Mouse (Mus musculus) MEL (cell line): ENCODE results near the gene Gm20388. TPM values are rescaled to one million over a fixed set of nuclear protein-coding genes. Genes with fewer than 3 reads are reported as not detected.

Experiments used
- DNase-seq: peaks from one replicate; pipeline ENCODE4 v3.0.0; 2011; ENCODE audit warnings: low read depth, low spot score
- H3K27ac ChIP-seq: 2 replicates; pipeline ENCODE4 v1.5.1; 2012; ENCODE audit warnings: low read depth, mild to moderate bottlenecking, control low read depth, low read length, moderate library complexity; ENCODE audit not compliant: control insufficient read depth
- H3K27me3 ChIP-seq, 2 experiments: fragments of 150-350 bp in 1 of 2; sonication (generic) in 1 of 2; 2 replicates each; pipeline ENCODE4 v1.6.1; 2012; ENCODE audit warnings: low read length in 2 of 2, mild to moderate bottlenecking in 2 of 2, improper control_type of control experiment in 1 of 2, moderate library complexity in 1 of 2; ENCODE audit not compliant: insufficient read depth in 2 of 2, control insufficient read depth in 1 of 2
- H3K36me3 ChIP-seq, 2 experiments: 2 replicates each; pipeline ENCODE4 v1.6.1; 2012 to 2014; ENCODE audit warnings: low read length in 2 of 2, improper control_type of control experiment in 1 of 2, inconsistent platforms in 1 of 2, mild to moderate bottlenecking in 1 of 2; ENCODE audit not compliant: insufficient read depth in 2 of 2, control insufficient read depth in 1 of 2
- H3K4me1 ChIP-seq, 2 experiments: fragments of 150-350 bp in 1 of 2; sonication (generic) in 1 of 2; 2 replicates each; pipeline ENCODE4 v1.6.1; 2012; ENCODE audit warnings: low read length in 2 of 2, improper control_type of control experiment in 1 of 2, mild to moderate bottlenecking in 1 of 2; ENCODE audit not compliant: insufficient read depth in 2 of 2, control insufficient read depth in 1 of 2
- H3K4me3 ChIP-seq, 2 experiments: fragments of 150-350 bp in 1 of 2; sonication (generic) in 1 of 2; 2 replicates each; pipeline ENCODE4 v1.5.1; 2012; ENCODE audit warnings: low read depth in 2 of 2, low read length in 2 of 2, mild to moderate bottlenecking in 2 of 2, moderate library complexity in 2 of 2, control low read depth in 1 of 2, improper control_type of control experiment in 1 of 2; ENCODE audit not compliant: control insufficient read depth in 1 of 2, insufficient read depth in 1 of 2
- H3K79me2 ChIP-seq: 2 replicates; pipeline ENCODE4 v1.6.1; 2012; ENCODE audit warnings: mild to moderate bottlenecking, low read length, moderate library complexity; ENCODE audit not compliant: control insufficient read depth, poor library complexity, insufficient read depth
- H3K9ac ChIP-seq: 2 replicates; pipeline ENCODE4 v1.6.1; 2012; ENCODE audit warnings: low read depth, mild to moderate bottlenecking, control low read depth, low read length, moderate library complexity; ENCODE audit not compliant: control insufficient read depth, poor library complexity, severe bottlenecking
- H3K9me3 ChIP-seq: fragments of 150-350 bp; sonication (generic); replicated peaks from 2 replicates; pipeline ENCODE4 v1.6.1; 2012; ENCODE audit warnings: mild to moderate bottlenecking, low read length, improper control_type of control experiment, moderate library complexity; ENCODE audit not compliant: insufficient read depth
- CHD1 ChIP-seq: IDR thresholded peaks from 2 replicates; pipeline ENCODE4 v1.6.1; 2012; ENCODE audit warnings: low read depth, mild to moderate bottlenecking, inconsistent platforms, low read length, improper control_type of control experiment
- CHD2 ChIP-seq: IDR thresholded peaks from 2 replicates; pipeline ENCODE4 v1.6.1; 2011; ENCODE audit warnings: low read length, improper control_type of control experiment
- CTCF ChIP-seq, 3 experiments: IDR thresholded peaks in 2 of 3; conservative IDR thresholded peaks in 1 of 3; 2 replicates each; pipeline ENCODE4 v1.5.1; 2011 to 2012; ENCODE audit warnings: low read length in 3 of 3, low read depth in 2 of 3, mild to moderate bottlenecking in 2 of 3, improper control_type of control experiment in 1 of 3, inconsistent platforms in 1 of 3, mixed read lengths in 1 of 3, moderate library complexity in 1 of 3; ENCODE audit not compliant: control insufficient read depth in 1 of 3, insufficient read depth in 1 of 3, poor library complexity in 1 of 3, severe bottlenecking in 1 of 3
- E2F4 ChIP-seq: IDR thresholded peaks from 2 replicates; pipeline ENCODE4 v1.6.1; 2011; ENCODE audit warnings: low read depth, low read length, improper control_type of control experiment, borderline replicate concordance
- ELF1 ChIP-seq: IDR thresholded peaks from 2 replicates; pipeline ENCODE4 v1.6.1; 2014; ENCODE audit warnings: low read depth, mild to moderate bottlenecking, inconsistent platforms, low read length, improper control_type of control experiment, moderate library complexity
- ETS1 ChIP-seq: IDR thresholded peaks from 2 replicates; pipeline ENCODE4 v1.6.1; 2012; ENCODE audit warnings: low read depth, mild to moderate bottlenecking, inconsistent platforms, low read length, improper control_type of control experiment, moderate library complexity
- JUND ChIP-seq: IDR thresholded peaks from 2 replicates; pipeline ENCODE4 v1.6.1; 2011; ENCODE audit warnings: low read depth, mild to moderate bottlenecking, improper control_type of control experiment, low read length
- KAT2A ChIP-seq: conservative IDR thresholded peaks from 2 replicates; pipeline ENCODE4 v1.6.1; 2012; ENCODE audit warnings: low read depth, low read length, improper control_type of control experiment, inconsistent platforms
- MYB ChIP-seq: IDR thresholded peaks from 2 replicates; pipeline ENCODE4 v1.6.1; 2011; ENCODE audit warnings: mild to moderate bottlenecking, low read depth, low read length, improper control_type of control experiment
- MYC ChIP-seq: IDR thresholded peaks from 2 replicates; pipeline ENCODE4 v1.6.1; 2011; ENCODE audit warnings: low read depth, mild to moderate bottlenecking, low read length, improper control_type of control experiment, moderate library complexity
- NELFE ChIP-seq: IDR thresholded peaks from 2 replicates; pipeline ENCODE4 v1.6.1; 2011; ENCODE audit warnings: low read depth, low read length, improper control_type of control experiment
- NRF1 ChIP-seq: IDR thresholded peaks from 2 replicates; pipeline ENCODE4 v1.6.1; 2014; ENCODE audit warnings: low read depth, mild to moderate bottlenecking, inconsistent platforms, low read length, improper control_type of control experiment, moderate library complexity; ENCODE audit not compliant: poor library complexity, insufficient read depth, severe bottlenecking
- POLR2A ChIP-seq, 2 experiments: IDR thresholded peaks; 2 replicates each; pipeline ENCODE4 v1.6.1; 2011 to 2012; ENCODE audit warnings: low read length in 2 of 2, mild to moderate bottlenecking in 2 of 2, control low read depth in 1 of 2, improper control_type of control experiment in 1 of 2, low read depth in 1 of 2, moderate library complexity in 1 of 2; ENCODE audit not compliant: control insufficient read depth in 1 of 2, insufficient read depth in 1 of 2, poor library complexity in 1 of 2
- POLR2AphosphoS5 ChIP-seq: IDR thresholded peaks from 2 replicates; pipeline ENCODE4 v1.6.1; 2012; ENCODE audit warnings: low read depth, borderline replicate concordance, mild to moderate bottlenecking, inconsistent platforms, low read length, moderate library complexity, mixed read lengths
- RCOR1 ChIP-seq: IDR thresholded peaks from 2 replicates; pipeline ENCODE4 v1.6.1; 2012; ENCODE audit warnings: low read depth, mild to moderate bottlenecking, inconsistent platforms, low read length, improper control_type of control experiment
- SIN3A ChIP-seq: IDR thresholded peaks from 2 replicates; pipeline ENCODE4 v1.6.1; 2012; ENCODE audit warnings: low read length, improper control_type of control experiment, inconsistent platforms
- TAL1 ChIP-seq: IDR thresholded peaks from 2 replicates; pipeline ENCODE4 v1.6.1; 2012; ENCODE audit warnings: mild to moderate bottlenecking, inconsistent platforms, low read length, moderate library complexity, mixed read lengths
- TCF12 ChIP-seq: IDR thresholded peaks from 2 replicates; pipeline ENCODE4 v1.6.1; 2014; ENCODE audit warnings: low read depth, mild to moderate bottlenecking, inconsistent platforms, low read length, improper control_type of control experiment, moderate library complexity
- ZC3H11A ChIP-seq: IDR thresholded peaks from 2 replicates; pipeline ENCODE4 v1.6.1; 2012; ENCODE audit warnings: low read depth, mild to moderate bottlenecking, inconsistent platforms, low read length, improper control_type of control experiment
- ZKSCAN1 ChIP-seq: IDR thresholded peaks from 2 replicates; pipeline ENCODE4 v1.6.1; 2012; ENCODE audit warnings: low read depth, mild to moderate bottlenecking, inconsistent platforms, low read length, improper control_type of control experiment, moderate library complexity
- ZNF384 ChIP-seq: IDR thresholded peaks from 2 replicates; pipeline ENCODE4 v1.6.1; 2012; ENCODE audit warnings: low read depth, mild to moderate bottlenecking, inconsistent platforms, low read length, improper control_type of control experiment
- polyA plus RNA-seq, 2 experiments: library from polyadenylated mRNA; stranded (reverse) in 1 of 2; unstranded in 1 of 2; fragments of >175 nt in 1 of 2; fragments of >200 nt in 1 of 2; gene quantifications; 2 replicates each; pipeline versions ENCODE4 v1.2.1 to v1.2.4; 2012; ENCODE audit warnings: low replicate concordance in 2 of 2, low read depth in 1 of 2; ENCODE audit not compliant: insufficient read length in 2 of 2, insufficient read depth in 1 of 2, missing spikeins in 1 of 2
- total RNA-seq: library from RNA; depleted of rRNA; stranded (reverse); fragments of 300-350 nt; gene quantifications from 2 replicates; pipeline ENCODE4 v1.2.3, GENCODE M21; 2012

Gm20388 gene
- total and polyA plus RNA-seq, 3 experiments: 11.1 to 17.8 TPM; not detected in 1

DNA sequence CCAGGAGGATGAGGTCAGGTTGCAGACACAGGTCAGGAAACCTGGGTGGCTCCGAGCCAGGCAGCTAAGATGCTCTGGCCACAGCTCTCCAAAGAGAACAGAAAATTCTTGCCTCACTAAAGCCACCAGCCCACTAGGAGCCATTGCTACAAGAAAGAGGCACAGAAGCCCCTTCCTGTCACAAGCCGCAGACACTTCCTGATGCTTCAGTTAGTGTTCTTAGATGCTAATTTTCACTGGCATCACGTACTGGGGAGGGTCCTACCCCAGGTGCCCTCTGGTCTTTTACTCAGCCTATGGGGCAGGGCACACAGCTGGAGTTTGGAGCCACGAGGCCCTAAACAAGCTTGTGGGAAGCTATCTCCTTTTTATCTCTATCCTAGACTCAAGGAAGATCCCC, 2685.4 kb downstream of the Gm20388 start:
- DNase-seq: no peak
- H3K36me3 ChIP-seq: no peaks in the 10 kb centered on the region
- H3K27ac ChIP-seq: no peak overlapping the region
- no peaks in the 10 kb centered on the region for H3K27me3 ChIP-seq
- H3K79me2 ChIP-seq: no peaks in the 10 kb centered on the region
- TF ChIP-seq SIN3A: no peak
- no peak for TF ChIP-seq NELFE
- no peak for TF ChIP-seq KAT2A
- no peak for TF ChIP-seq ELF1
- TF ChIP-seq POLR2AphosphoS5: no peak
- TF ChIP-seq RCOR1: no peak
- TF ChIP-seq CTCF (IDR thresholded peaks at IDR 0.05 in 2 of 3, conservative IDR thresholded peaks at IDR 0.05 in 1 of 3; ENCODE audit: control insufficient read depth in 1 of 3, insufficient read depth in 1 of 3, low read depth in 2 of 3, low read length in 3 of 3, poor library complexity in 1 of 3, severe bottlenecking in 1 of 3): no peak
- TF ChIP-seq MYC: no peak
- TF ChIP-seq ZNF384: no peak
- no peak for TF ChIP-seq ZC3H11A
- no peak for TF ChIP-seq NRF1
- no peak for TF ChIP-seq MYB
- no peak for TF ChIP-seq POLR2A (IDR thresholded peaks at IDR 0.05; ENCODE audit: control insufficient read depth in 1 of 2, insufficient read depth in 1 of 2, low read depth in 1 of 2, low read length in 2 of 2, poor library complexity in 1 of 2)
- no peak overlapping the region for H3K9ac ChIP-seq
- H3K4me3 ChIP-seq: no peak overlapping the region
- H3K4me1 ChIP-seq: no peaks in the 10 kb centered on the region
- H3K9me3 ChIP-seq: no peaks in the 10 kb centered on the region

DNA sequence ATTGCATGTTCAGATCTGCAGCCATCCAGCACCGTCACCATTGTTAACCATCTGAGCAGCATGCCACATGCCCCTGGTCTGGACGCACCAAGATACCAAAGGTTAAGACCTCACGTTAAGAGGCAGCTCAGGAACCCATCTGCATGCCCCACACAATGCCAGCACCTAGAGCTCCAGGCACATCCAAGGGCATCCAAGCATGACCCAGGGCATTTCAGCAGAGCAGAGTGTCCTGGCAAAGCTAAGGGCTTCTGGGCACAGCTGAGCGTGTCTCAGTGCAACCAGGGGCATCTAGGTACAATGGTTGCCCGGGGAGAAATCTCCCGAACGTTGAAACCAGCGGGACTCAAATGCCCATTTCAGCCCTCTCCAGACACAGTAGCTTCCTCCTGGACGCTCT, 2690.0 kb downstream of the Gm20388 start:
- H3K4me3 ChIP-seq: no peak overlapping the region
- no peaks in the 10 kb centered on the region for H3K9me3 ChIP-seq
- no peaks in the 10 kb centered on the region for H3K36me3 ChIP-seq
- H3K27ac ChIP-seq: no peak overlapping the region
- H3K27me3 ChIP-seq: no peaks in the 10 kb centered on the region
- H3K4me1 ChIP-seq: no peaks in the 10 kb centered on the region
- H3K79me2 ChIP-seq: no peaks in the 10 kb centered on the region
- H3K9ac ChIP-seq: no peak overlapping the region
- TF ChIP-seq E2F4: no peak
- TF ChIP-seq JUND: no peak
- TF ChIP-seq SIN3A: no peak
- no peak for TF ChIP-seq CTCF (IDR thresholded peaks at IDR 0.05 in 2 of 3, conservative IDR thresholded peaks at IDR 0.05 in 1 of 3; ENCODE audit: control insufficient read depth in 1 of 3, insufficient read depth in 1 of 3, low read depth in 2 of 3, low read length in 3 of 3, poor library complexity in 1 of 3, severe bottlenecking in 1 of 3)
- TF ChIP-seq TCF12: no peak
- TF ChIP-seq CHD1: no peak
- TF ChIP-seq NELFE: no peak
- TF ChIP-seq POLR2AphosphoS5: no peak
- no peak for TF ChIP-seq TAL1
- no peak for TF ChIP-seq CHD2
- TF ChIP-seq ZC3H11A: no peak
- TF ChIP-seq ETS1: no peak
- no peak for TF ChIP-seq ZKSCAN1
- DNase-seq: no peak
